Mouse (Mus musculus): Measurements from ENCODE around the gene Olfr315.
"Not testable (repeated sequence)": the region's sequence is repeated elsewhere in the genome, so short reads cannot be mapped to it uniquely, and the experiment has no call there.

Gene Olfr315

GRCm38 (mm10) chr11:58815676-58816075 lies 42.7 kb downstream of the Olfr315 start:
- no peak for DNase-seq (ENCODE audit: low read depth, low spot score)

GRCm38 (mm10) chr11:58828937-58829336 lies 55.9 kb downstream of the Olfr315 start, which contains the start of gene Olfr312:
Gene Olfr312, plus strand, starts transcription at chr11:58829237.
- not testable (repeated sequence) for DNase-seq (ENCODE audit: low read depth, low spot score)

- DNase-seq (ENCODE audit: low read depth, low spot score), result no peak
These were observed 56.8 kb downstream of the Olfr315 start for GRCm38 (mm10) chr11:58829764-58830163.

Measured in retina, adult 2 months (tissue).